Mouse (Mus musculus) liver, postnatal 0 days (tissue): ENCODE measurements at regions not wholly inside any gene's neighbourhood (a gene's known extent, or its start where the extent isn't known, plus 50 kb on each side); places are given as distances from the start of the nearest gene placed in this dataset.

Experiments used
- ATAC-seq: fragments of 200-750 bp; cut with Nextera tagmentation; 2 replicates; pipeline ENCODE4 v1.8.0; 2017; ENCODE audit warnings: mild to moderate bottlenecking, moderate library complexity
- DNase-seq: peaks from one replicate; pipeline ENCODE4 v3.0.0-alpha.2; 2016
- H3K27ac ChIP-seq: fragments of 300-500 bp; sonication (generic); 2 replicates; pipeline ENCODE4 v1.5.1; 2014; ENCODE audit warnings: antibody characterized with exemption, moderate library complexity, mild to moderate bottlenecking, low read depth
- H3K27me3 ChIP-seq: fragments of 300-500 bp; sonication (generic); 2 replicates; pipeline ENCODE4 v1.6.1; 2014; ENCODE audit warnings: low read length, control low read depth, mixed read lengths; ENCODE audit not compliant: insufficient read depth
- H3K36me3 ChIP-seq: fragments of 300-500 bp; sonication (generic); replicated peaks from 2 replicates; pipeline ENCODE4 v1.6.1; 2014; ENCODE audit warnings: mild to moderate bottlenecking, control low read depth, low read length, moderate library complexity, mixed read lengths; ENCODE audit not compliant: insufficient read depth
- H3K4me1 ChIP-seq: fragments of 300-500 bp; sonication (generic); 2 replicates; pipeline ENCODE4 v1.6.1; 2014; ENCODE audit warnings: antibody characterized with exemption, mild to moderate bottlenecking, control low read depth; ENCODE audit not compliant: insufficient read depth
- H3K4me2 ChIP-seq: fragments of 300-500 bp; sonication (generic); 2 replicates; pipeline ENCODE4 v1.6.1; 2014; ENCODE audit warnings: low read depth, mild to moderate bottlenecking, low read length, moderate library complexity, mixed read lengths
- H3K4me3 ChIP-seq: fragments of 300-500 bp; sonication (generic); 2 replicates; pipeline ENCODE4 v1.5.1; 2014; ENCODE audit warnings: low read depth, low read length
- H3K9ac ChIP-seq: fragments of 300-500 bp; sonication (generic); replicated peaks from 2 replicates; pipeline ENCODE4 v1.6.1; 2014; ENCODE audit warnings: mild to moderate bottlenecking, moderate library complexity
- H3K9me3 ChIP-seq: fragments of 300-500 bp; sonication (generic); 2 replicates; pipeline ENCODE4 v1.6.1; 2016; ENCODE audit warnings: mild to moderate bottlenecking, control low read depth, low read length, mixed read lengths
- CTCF ChIP-seq: sonication (generic); IDR thresholded peaks from 2 replicates; pipeline ENCODE4 v1.5.1; 2016; ENCODE audit warnings: antibody characterized with exemption, low read depth
- EP300 ChIP-seq: IDR thresholded peaks from 2 replicates; pipeline ENCODE4 v1.6.1; 2016; ENCODE audit warnings: antibody characterized with exemption, low read depth, mild to moderate bottlenecking
- WGBS: fragments of 180-500 bp; shearing (Covaris S2); extraction: QIAGEN DNeasy Blood & Tissue Kit; methylation state at CpG from one replicate; pipeline ENCODE4 v1.1.7; 2014; ENCODE audit not compliant: insufficient replicate concordance; 5-methylcytosine and 5-hydroxymethylcytosine counted together

DNA sequence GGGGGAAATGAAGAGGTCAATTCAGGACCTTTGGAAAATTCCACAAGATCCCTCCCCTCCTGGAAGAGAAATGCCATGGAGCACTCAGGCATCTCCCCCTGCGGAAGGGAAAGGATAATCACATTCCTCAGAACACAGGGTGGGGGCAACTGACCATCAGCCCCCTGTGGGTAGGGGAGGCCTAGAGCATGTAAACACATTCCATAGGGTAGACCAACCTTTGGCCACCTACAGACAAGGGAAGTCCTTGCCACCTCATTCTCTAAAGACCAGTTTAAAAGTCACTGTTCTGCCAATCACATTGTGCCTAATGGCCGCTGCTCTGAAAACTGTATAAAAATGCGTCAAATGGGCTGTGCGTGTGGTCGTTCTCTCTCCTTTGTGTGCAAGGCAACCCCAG, 156.9 kb upstream of the Isx start:
- Histone ChIP-seq H3K4me1 (no peaks in the 10 kb centered on the region), H3K9ac (no peak overlapping the region), H3K9me3 (no peaks in the 10 kb centered on the region), H3K27ac (no peak overlapping the region), H3K27me3 (no peaks in the 10 kb centered on the region), H3K4me2 (no peak overlapping the region), H3K36me3 (no peaks in the 10 kb centered on the region), H3K4me3 (no peak overlapping the region)
- TF ChIP-seq CTCF = no peak
- TF ChIP-seq EP300 = no peak
- 86% methylated on average over 5 of the region's 5 CpGs for WGBS
- ATAC-seq (no peak), DNase-seq (no peak)

DNA sequence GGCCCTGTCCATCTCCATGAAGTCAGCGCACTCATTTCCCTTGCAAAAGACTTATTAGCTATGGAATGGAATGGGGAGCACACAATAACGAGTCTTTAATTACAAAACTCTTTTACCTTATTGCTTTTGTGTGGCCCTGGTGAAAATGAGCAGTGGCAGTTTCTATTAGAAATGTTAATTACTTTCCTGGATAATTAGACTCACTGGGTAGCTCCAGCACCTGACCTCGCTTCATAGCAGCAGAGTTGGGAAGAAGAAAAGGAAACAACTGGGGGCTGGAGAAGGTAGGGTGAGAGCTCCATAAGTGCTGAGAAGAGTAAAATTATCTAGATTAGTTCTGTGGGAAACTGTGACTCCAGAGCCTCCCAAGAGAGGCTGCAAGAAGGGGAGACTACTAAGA, 108.2 kb upstream of the Isx start:
- H3K4me2 ChIP-seq = no peak overlapping the region
- no peaks in the 10 kb centered on the region for H3K4me1 ChIP-seq
- ATAC-seq (no peak), DNase-seq (no peak)
- no peak overlapping the region for H3K27ac ChIP-seq
- H3K9ac ChIP-seq = no peak overlapping the region
- H3K36me3 ChIP-seq = no peaks in the 10 kb centered on the region
- TF ChIP-seq EP300 = no peak
- TF ChIP-seq CTCF = no peak
- H3K9me3 ChIP-seq = no peaks in the 10 kb centered on the region
- H3K27me3 ChIP-seq = no peaks in the 10 kb centered on the region
- no peak overlapping the region for H3K4me3 ChIP-seq
- WGBS = 66% methylated on average over 3 of the region's 3 CpGs

DNA sequence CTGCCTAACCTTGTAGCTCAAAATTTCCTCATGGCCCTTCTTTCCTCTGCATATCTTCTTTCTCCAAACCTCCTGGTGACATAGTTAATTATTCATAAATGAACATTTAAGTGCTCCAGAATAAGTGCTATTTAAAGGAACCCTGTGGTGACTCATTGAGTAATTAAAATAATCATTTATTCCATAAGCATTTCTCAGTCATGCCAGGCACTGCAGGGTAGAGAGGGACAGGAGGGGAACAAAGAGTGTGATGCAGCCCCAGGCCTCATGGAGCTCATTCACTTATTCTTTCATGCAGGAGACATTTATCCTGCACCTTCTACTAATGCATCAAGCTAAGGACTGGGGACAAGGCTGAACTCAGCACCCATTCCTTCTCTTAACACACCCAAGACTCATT, 97.4 kb upstream of the Isx start:
- no peak overlapping the region for H3K9ac ChIP-seq
- no peaks in the 10 kb centered on the region for H3K36me3 ChIP-seq
- ATAC-seq (no peak), DNase-seq (no peak)
- no peak overlapping the region for H3K4me2 ChIP-seq
- TF ChIP-seq EP300 = no peak
- no peak overlapping the region for H3K4me3 ChIP-seq
- no peak overlapping the region for H3K27ac ChIP-seq
- no peaks in the 10 kb centered on the region for H3K4me1 ChIP-seq
- H3K9me3 ChIP-seq = no peaks in the 10 kb centered on the region
- H3K27me3 ChIP-seq = no peaks in the 10 kb centered on the region

DNA sequence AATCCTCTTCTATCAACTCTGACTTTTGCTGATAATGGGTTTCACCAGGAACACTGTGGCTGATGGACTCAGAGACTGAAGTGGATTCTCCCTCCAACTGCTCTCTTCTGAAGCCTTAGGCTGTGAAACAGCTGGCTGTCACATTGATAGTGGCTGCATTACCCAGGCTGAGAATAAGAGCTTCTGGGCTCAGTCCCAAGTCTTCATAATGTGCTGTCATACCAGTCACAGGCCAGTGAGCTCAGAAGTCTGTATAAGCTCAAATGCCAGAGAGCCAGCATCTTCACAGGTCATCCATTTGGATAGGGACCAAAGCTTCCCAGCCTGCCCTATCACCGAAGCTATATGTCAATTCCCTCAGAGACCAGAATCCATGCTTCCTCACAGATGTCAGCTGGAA, 91.9 kb upstream of the Isx start:
- no peak for ATAC-seq
- Histone ChIP-seq H3K36me3 (no peaks in the 10 kb centered on the region), H3K9me3 (no peaks in the 10 kb centered on the region), H3K9ac (no peak overlapping the region), H3K4me3 (no peak overlapping the region), H3K27me3 (no peaks in the 10 kb centered on the region), H3K27ac (no peak overlapping the region), H3K4me1 (no peaks in the 10 kb centered on the region), H3K4me2 (no peak overlapping the region)
- 68% methylated on average over 1 of the region's 1 CpGs for WGBS
- TF ChIP-seq CTCF (no peak), EP300 (no peak)
- no peak for DNase-seq

DNA sequence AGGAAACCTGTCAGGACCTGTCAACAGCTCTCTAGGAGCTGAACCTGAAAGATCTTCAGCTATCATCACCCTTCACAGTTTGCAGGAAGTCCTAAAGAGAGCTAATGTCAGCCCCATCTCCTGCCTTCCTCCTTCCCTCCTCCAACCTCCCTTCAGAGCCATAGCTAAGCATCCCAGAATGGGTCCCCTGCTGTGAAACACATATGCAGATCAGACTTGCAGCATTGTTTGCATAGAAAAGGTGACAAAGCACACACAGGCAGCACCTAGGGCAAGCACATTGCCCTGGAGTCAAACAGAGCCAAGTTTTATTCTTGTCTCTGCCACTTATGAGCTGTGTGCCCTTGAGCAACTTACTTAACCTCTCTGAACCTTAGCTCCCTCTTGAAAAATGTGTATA, 64.3 kb upstream of the Isx start:
- no peak overlapping the region for H3K4me2 ChIP-seq
- no peaks in the 10 kb centered on the region for H3K9me3 ChIP-seq
- no peak overlapping the region for H3K4me3 ChIP-seq
- H3K36me3 ChIP-seq = no peaks in the 10 kb centered on the region
- TF ChIP-seq CTCF = no peak
- no peak for TF ChIP-seq EP300
- no peaks in the 10 kb centered on the region for H3K27me3 ChIP-seq
- H3K9ac ChIP-seq = no peak overlapping the region
- ATAC-seq = no peak
- no peaks in the 10 kb centered on the region for H3K4me1 ChIP-seq
- no peak for DNase-seq
- H3K27ac ChIP-seq = no peak overlapping the region

DNA sequence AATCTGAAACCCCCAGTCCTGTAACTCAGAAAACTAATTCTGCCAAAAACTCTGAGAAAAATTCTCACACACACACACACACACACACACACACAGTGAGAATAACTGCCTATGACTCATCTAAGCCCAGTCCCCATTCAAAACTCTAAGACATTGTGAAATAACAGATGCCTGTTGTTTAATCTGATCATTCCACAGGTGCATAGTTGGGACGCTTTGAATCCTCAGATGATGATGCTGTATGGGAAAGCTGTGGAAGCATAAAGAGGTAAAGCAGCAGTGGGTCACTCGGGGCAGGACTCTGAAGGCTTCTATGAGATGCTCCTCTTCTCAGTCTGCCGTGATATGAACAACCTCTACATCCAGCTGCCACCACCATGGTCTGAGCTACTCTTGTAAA, 62.9 kb upstream of the Isx start:
- no peaks in the 10 kb centered on the region for H3K4me1 ChIP-seq
- no peaks in the 10 kb centered on the region for H3K9me3 ChIP-seq
- no peak overlapping the region for H3K4me2 ChIP-seq
- DNase-seq = no peak
- H3K4me3 ChIP-seq = no peak overlapping the region
- no peak overlapping the region for H3K9ac ChIP-seq
- 56% methylated on average over 3 of the region's 3 CpGs for WGBS
- no peaks in the 10 kb centered on the region for H3K36me3 ChIP-seq
- H3K27ac ChIP-seq = no peak overlapping the region
- TF ChIP-seq CTCF (no peak), EP300 (no peak)
- H3K27me3 ChIP-seq = no peaks in the 10 kb centered on the region
- ATAC-seq = no peak

DNA sequence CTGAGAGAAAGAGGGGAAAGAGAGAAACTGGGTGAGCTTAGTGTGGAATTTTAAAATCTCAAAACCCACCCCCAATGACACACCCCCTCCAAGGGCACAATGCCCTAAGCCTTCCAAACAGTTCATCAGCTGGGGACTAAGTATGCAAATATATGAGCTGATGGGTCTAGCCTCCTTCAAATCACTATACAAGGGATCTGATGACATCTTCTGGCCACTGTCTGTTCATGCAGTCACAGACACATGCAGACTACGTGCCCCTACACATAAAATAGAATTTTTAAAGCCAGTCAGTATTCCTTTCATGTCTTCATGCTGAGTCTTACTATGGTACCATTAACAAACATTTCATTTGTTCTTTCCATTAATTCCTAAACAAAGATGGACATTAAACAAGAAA, 54.5 kb upstream of the Isx start:
- Histone ChIP-seq H3K36me3 (no peaks in the 10 kb centered on the region), H3K4me2 (no peak overlapping the region), H3K4me3 (no peak overlapping the region), H3K27me3 (no peaks in the 10 kb centered on the region), H3K9me3 (no peaks in the 10 kb centered on the region), H3K4me1 (no peaks in the 10 kb centered on the region), H3K9ac (no peak overlapping the region), H3K27ac (no peak overlapping the region)
- TF ChIP-seq CTCF (0 out of 2 replicates have a peak, but pooled peaks have one; percentile 12), EP300 (no peak)
- 43% methylated on average over 1 of the region's 1 CpGs for WGBS
- no peak for DNase-seq
- no peak for ATAC-seq
